ENCODE assay signal across 25 mouse cellular contexts in genomic region chr6:136824987-136825386, GRCm38 (mm10). TPM values are rescaled to one million over a fixed set of nuclear protein-coding genes. Genes with fewer than 3 reads are reported as not detected.
DNase-seq lines count a peak whose midpoint lies in the region; ATAC-seq and TF ChIP-seq lines count a peak whose summit lies in the region.
"Had no signal": no experiment of that assay in that cellular context is flagged by ENCODE, and none has a peak within 500 bp of the region (broad histone marks: within the 10 kb centered on the region; RNA-seq: fewer than 3 reads in every experiment).

No protein-coding gene starts in this region.

- H3K9me3 ChIP-seq in heart, embryonic 12.5 days (replicated peaks): no peaks in the 10 kb centered on the region
- H3K9me3 ChIP-seq in liver, embryonic 13.5 days (replicated peaks): no peaks in the 10 kb centered on the region
- H3K9me3 ChIP-seq in liver, embryonic 12.5 days (replicated peaks): no peaks in the 10 kb centered on the region
- H3K9me3 ChIP-seq: embryonic facial prominence, embryonic 10.5 days; embryonic facial prominence, embryonic 12.5 days; forebrain, embryonic 12.5 days; G1E had no signal

- no peak overlapping the region for H3K4me2 ChIP-seq in heart, embryonic 12.5 days
- no peak overlapping the region for H3K4me2 ChIP-seq in liver, embryonic 13.5 days
- H3K4me2 ChIP-seq in liver, embryonic 12.5 days: no peak overlapping the region
- H3K4me2 ChIP-seq: embryonic facial prominence, embryonic 12.5 days; forebrain, embryonic 12.5 days had no signal

- ATAC-seq in heart, embryonic 12.5 days (ENCODE audit: insufficient number of reproducible peaks, low FRiP score): no peak
- ATAC-seq in liver, embryonic 13.5 days (ENCODE audit: low read depth): no peak
- no peak for ATAC-seq in liver, embryonic 12.5 days
- ATAC-seq: activated CD4-positive, CD25-positive, alpha-beta regulatory T cell, adult 4 months; CD4-positive, CD25-positive, alpha-beta regulatory T cell, adult 4 months; forebrain, embryonic 14.5 days; forebrain, embryonic 16.5 days; Patski had no signal

- no peak overlapping the region for H3K4me3 ChIP-seq in heart, embryonic 12.5 days
- no peak overlapping the region for H3K4me3 ChIP-seq in liver, embryonic 13.5 days (replicated peaks)
- H3K4me3 ChIP-seq in liver, embryonic 12.5 days: no peak overlapping the region
- H3K4me3 ChIP-seq in testis, adult 2 months (ENCODE audit: control insufficient read depth, low read depth, low read length): peak overlapping the region; percentile 73
- H3K4me3 ChIP-seq: embryonic facial prominence, embryonic 10.5 days; embryonic facial prominence, embryonic 12.5 days; forebrain, embryonic 12.5 days had no signal

- 90% methylated on average over 8 of the region's 8 CpGs for WGBS in heart, embryonic 12.5 days
- 87% methylated on average over 8 of the region's 8 CpGs for WGBS in liver, embryonic 13.5 days (ENCODE audit: insufficient replicate concordance)
- WGBS in liver, embryonic 12.5 days (ENCODE audit: insufficient replicate concordance): 91% methylated on average over 8 of the region's 8 CpGs

- no peak overlapping the region for H3K9ac ChIP-seq in heart, embryonic 12.5 days
- H3K9ac ChIP-seq in liver, embryonic 13.5 days: 0 out of 2 replicates have a peak overlapping the region, but pooled peaks have one; percentile 17
- H3K9ac ChIP-seq in liver, embryonic 12.5 days: no peak overlapping the region
- H3K9ac ChIP-seq: embryonic facial prominence, embryonic 12.5 days; forebrain, embryonic 12.5 days had no signal

- no peak overlapping the region for H3K27ac ChIP-seq in heart, embryonic 12.5 days (ENCODE audit: poor library complexity, severe bottlenecking)
- no peak overlapping the region for H3K27ac ChIP-seq in liver, embryonic 13.5 days
- no peak overlapping the region for H3K27ac ChIP-seq in liver, embryonic 12.5 days
- H3K27ac ChIP-seq in testis, adult 2 months (ENCODE audit: control insufficient read depth, insufficient read depth, low read depth, low read length): no peak overlapping the region
- H3K27ac ChIP-seq: embryonic facial prominence, embryonic 10.5 days; embryonic facial prominence, embryonic 12.5 days; forebrain, embryonic 12.5 days had no signal

- TF ChIP-seq CTCF in testis, adult 2 months (IDR thresholded peaks at IDR 0.05; ENCODE audit: control insufficient read depth, insufficient read depth, insufficient replicate concordance, low read depth, low read length): no peak

- peaks cover 17% of the 10 kb centered on the region for H3K4me1 ChIP-seq in heart, embryonic 12.5 days (replicated peaks)
- peaks cover 16% of the 10 kb centered on the region for H3K4me1 ChIP-seq in liver, embryonic 13.5 days (replicated peaks)
- peaks cover 16% of the 10 kb centered on the region for H3K4me1 ChIP-seq in liver, embryonic 12.5 days
- no peaks in the 10 kb centered on the region; the same call in 1 of the 2 replicates for H3K4me1 ChIP-seq in testis, adult 2 months (ENCODE audit: control insufficient read depth, insufficient read depth, low read length)

- H3K36me3 ChIP-seq in heart, embryonic 12.5 days: peaks cover 50% of the 10 kb centered on the region
- H3K36me3 ChIP-seq in liver, embryonic 13.5 days: peaks cover 53% of the 10 kb centered on the region
- peaks cover 55% of the 10 kb centered on the region for H3K36me3 ChIP-seq in liver, embryonic 12.5 days
- H3K36me3 ChIP-seq in testis, adult 2 months (ENCODE audit: control insufficient read depth, insufficient read depth, low read length): peaks cover 10% of the 10 kb centered on the region

- H3K27me3 ChIP-seq in heart, embryonic 12.5 days (replicated peaks): no peaks in the 10 kb centered on the region
- no peaks in the 10 kb centered on the region for H3K27me3 ChIP-seq in liver, embryonic 13.5 days
- no peaks in the 10 kb centered on the region for H3K27me3 ChIP-seq in liver, embryonic 12.5 days (replicated peaks)
- H3K27me3 ChIP-seq in testis, adult 2 months (ENCODE audit: control insufficient read depth, insufficient read depth, low read length): no peaks in the 10 kb centered on the region
- H3K27me3 ChIP-seq: CH12.LX; embryonic facial prominence, embryonic 12.5 days; forebrain, embryonic 12.5 days; Patski had no signal

- no peak for TF ChIP-seq POLR2A in testis, adult 2 months (IDR thresholded peaks at IDR 0.05; ENCODE audit: control insufficient read depth, low read depth, low read length)

- peak; percentile 35 for DNase-seq in heart, adult 11 months
- DNase-seq in liver, embryonic 13.5 days: no peak
- DNase-seq in testis, postnatal 10 days (ENCODE audit: low spot score): no peak
- DNase-seq: adrenal gland, adult 8-10 months; adrenal gland, postnatal 14 days; adrenal gland, postnatal 36 days; B cell, adult 2 months; cerebellum, adult 11-12 months; cerebellum, adult 2 months; cerebellum, adult 9-10 months; cerebellum, postnatal 10 days; cerebellum, postnatal 25 days had no signal

RNA-seq across cellular contexts. Expression of gene BC049715, which starts 2.4 kb away (rescaled TPM):
- polyA plus RNA-seq in heart, embryonic 12.5 days (2016; fragmentation: Nextera tagmentation; extraction: Ambion mirVana): 1.5 and 2.0 TPM in 2 replicates
- 1.2 and 2.4 TPM in 2 replicates for polyA plus RNA-seq in liver, embryonic 13.5 days (2015; fragmentation: Nextera tagmentation; extraction: Ambion mirVana)
- polyA plus RNA-seq in liver, embryonic 12.5 days (2016; fragmentation: Nextera tagmentation; extraction: Ambion mirVana): 1.2 and 1.3 TPM in 2 replicates
- 150 and 168 TPM in 2 replicates for polyA plus RNA-seq in testis, adult 2 months (2012; rRNA removed)

RNA-seq across cellular contexts. Expression of gene Wbp11, which starts 3.0 kb away (rescaled TPM):
- polyA plus RNA-seq in heart, embryonic 12.5 days (2016; fragmentation: Nextera tagmentation; extraction: Ambion mirVana): 90.5 and 91.8 TPM in 2 replicates
- 62.5 and 80.2 TPM in 2 replicates for polyA plus RNA-seq in liver, embryonic 13.5 days (2015; fragmentation: Nextera tagmentation; extraction: Ambion mirVana)
- 95.0 and 97.3 TPM in 2 replicates for polyA plus RNA-seq in liver, embryonic 12.5 days (2016; fragmentation: Nextera tagmentation; extraction: Ambion mirVana)
- polyA plus RNA-seq in testis, adult 2 months (2012; rRNA removed): 236 and 252 TPM in 2 replicates

RNA-seq across cellular contexts. Expression of gene Smco3, which starts 10.3 kb away (rescaled TPM):
- not detected in 2 replicates for polyA plus RNA-seq in heart, embryonic 12.5 days (2016; fragmentation: Nextera tagmentation; extraction: Ambion mirVana)
- polyA plus RNA-seq in liver, embryonic 13.5 days (2015; fragmentation: Nextera tagmentation; extraction: Ambion mirVana): not detected in 2 replicates
- not detected in 2 replicates for polyA plus RNA-seq in liver, embryonic 12.5 days (2016; fragmentation: Nextera tagmentation; extraction: Ambion mirVana)
- 0.22 TPM in 1 of 2 replicates, not detected in the other for polyA plus RNA-seq in testis, adult 2 months (2012; rRNA removed)
- polyA plus RNA-seq: activated CD4-positive, CD25-positive, alpha-beta regulatory T cell, adult 4 months; CD4-positive, CD25-positive, alpha-beta regulatory T cell, adult 4 months; embryonic facial prominence, embryonic 10.5 days; G1E had no signal

RNA-seq across cellular contexts. Expression of gene H2afj, which starts 16.9 kb away (rescaled TPM):
- polyA plus RNA-seq in heart, embryonic 12.5 days (2016; fragmentation: Nextera tagmentation; extraction: Ambion mirVana): 85.2 and 86.2 TPM in 2 replicates
- polyA plus RNA-seq in liver, embryonic 13.5 days (2015; fragmentation: Nextera tagmentation; extraction: Ambion mirVana): 167 and 177 TPM in 2 replicates
- polyA plus RNA-seq in liver, embryonic 12.5 days (2016; fragmentation: Nextera tagmentation; extraction: Ambion mirVana): 196 and 207 TPM in 2 replicates
- polyA plus RNA-seq in testis, adult 2 months (2012; rRNA removed): 34.2 and 47.7 TPM in 2 replicates

RNA-seq across cellular contexts. Expression of gene Hist4h4, which starts 20.8 kb away (rescaled TPM):
- 0.41 and 0.45 TPM in 2 replicates for polyA plus RNA-seq in heart, embryonic 12.5 days (2016; fragmentation: Nextera tagmentation; extraction: Ambion mirVana)
- polyA plus RNA-seq in liver, embryonic 13.5 days (2015; fragmentation: Nextera tagmentation; extraction: Ambion mirVana): 1.3 and 1.5 TPM in 2 replicates
- 0.92 and 1.0 TPM in 2 replicates for polyA plus RNA-seq in liver, embryonic 12.5 days (2016; fragmentation: Nextera tagmentation; extraction: Ambion mirVana)
- 0.96 and 0.99 TPM in 2 replicates for polyA plus RNA-seq in testis, adult 2 months (2012; rRNA removed)

Comparison
In these comparisons a context has a peak if more than half of its experiments do, and no peak if none do; other contexts are left out.
1. RNA of gene BC049715, which starts 2.4 kb away (polyA plus RNA-seq): 150 to 168 TPM in testis, adult 2 months; 1.2 to 2.4 TPM in liver, embryonic 13.5 days, 1.5 to 2.0 TPM in heart, embryonic 12.5 days and 1.2 to 1.3 TPM in liver, embryonic 12.5 days; every median in the first group is over 10 times any median in the second.